Mouse (Mus musculus): ENCODE results near the gene Samd8.

GRCm38 (mm10) chr14:21817453-21817852, 67.1 kb downstream of the Samd8 start:
- no peak for TF ChIP-seq CTCF (IDR thresholded peaks at IDR 0.05)
- TF ChIP-seq EP300 (IDR thresholded peaks at IDR 0.05): no peak
